Mouse (Mus musculus) stomach, embryonic 14.5 days (tissue): ENCODE results near the gene Megf9. TPM values are rescaled to one million over a fixed set of nuclear protein-coding genes. Genes with fewer than 3 reads are reported as not detected.

ENCODE experiments used
- ATAC-seq: fragments of 200-750 bp; cut with Nextera tagmentation; 2 replicates; pipeline ENCODE4 v1.8.0; 2017; ENCODE audit warnings: low read depth, moderate TSS enrichment; ENCODE audit not compliant: insufficient number of reproducible peaks, insufficient read depth, low FRiP score
- H3K27ac ChIP-seq: fragments of 300-500 bp; sonication (generic); 2 replicates; pipeline ENCODE4 v1.5.1; 2014; ENCODE audit warnings: mild to moderate bottlenecking, low read length, moderate library complexity, mixed read lengths
- H3K27me3 ChIP-seq: fragments of 300-500 bp; sonication (generic); 2 replicates; pipeline ENCODE4 v1.6.1; 2014; ENCODE audit warnings: low read length, control low read depth, mixed read lengths; ENCODE audit not compliant: control insufficient read depth, insufficient read depth
- H3K36me3 ChIP-seq: fragments of 300-500 bp; sonication (generic); 2 replicates; pipeline ENCODE4 v1.6.1; 2014; ENCODE audit warnings: mild to moderate bottlenecking, control low read depth, low read length, moderate library complexity, mixed read lengths; ENCODE audit not compliant: control insufficient read depth, insufficient read depth
- H3K4me1 ChIP-seq: fragments of 300-500 bp; sonication (generic); 2 replicates; pipeline ENCODE4 v1.6.1; 2014; ENCODE audit warnings: low read length, control low read depth, mixed read lengths; ENCODE audit not compliant: control insufficient read depth, insufficient read depth
- H3K4me2 ChIP-seq: fragments of 300-500 bp; sonication (generic); replicated peaks from 2 replicates; pipeline ENCODE4 v1.6.1; 2014; ENCODE audit warnings: low read depth, low read length, control low read depth
- H3K4me3 ChIP-seq: fragments of 300-500 bp; sonication (generic); 2 replicates; pipeline ENCODE4 v1.5.1; 2014; ENCODE audit warnings: low read depth, low read length, control low read depth
- H3K9ac ChIP-seq: fragments of 300-500 bp; sonication (generic); replicated peaks from 2 replicates; pipeline ENCODE4 v1.6.1; 2014; ENCODE audit warnings: low read depth, mild to moderate bottlenecking, control low read depth, low read length, moderate library complexity, mixed read lengths
- H3K9me3 ChIP-seq: fragments of 300-500 bp; sonication (generic); 2 replicates; pipeline ENCODE4 v1.6.1; 2016; ENCODE audit warnings: low read depth, low read length, control low read depth; ENCODE audit not compliant: control insufficient read depth
- WGBS: fragments of 180-500 bp; shearing (Covaris S2); extraction: QIAGEN DNeasy Blood & Tissue Kit; methylation state at CpG from one replicate; pipeline ENCODE4 v1.1.7; 2014; 5-methylcytosine and 5-hydroxymethylcytosine counted together
- polyA plus RNA-seq: library from polyadenylated mRNA; unstranded; fragments of >200 nt; fragmentation: Nextera tagmentation; extraction: Ambion mirVana; gene quantifications from 2 replicates; pipeline ENCODE4 v1.2.1, GENCODE M21; 2014

Gene Megf9
- polyA plus RNA-seq, 1 experiment from 2014 or later = 14.6 TPM

- no peak overlapping the region for H3K9ac ChIP-seq
- H3K9me3 ChIP-seq = no peaks in the 10 kb centered on the region
- no peak overlapping the region for H3K4me3 ChIP-seq
- H3K27me3 ChIP-seq = no peaks in the 10 kb centered on the region
- WGBS = 76% methylated on average over 2 of the region's 2 CpGs
- H3K4me2 ChIP-seq = no peak overlapping the region
- ATAC-seq = no peak
- no peaks in the 10 kb centered on the region for H3K36me3 ChIP-seq
- H3K4me1 ChIP-seq = no peaks in the 10 kb centered on the region
- no peak overlapping the region for H3K27ac ChIP-seq
These were observed 50.7 kb downstream of the Megf9 start for GRCm38 (mm10) chr4:70484134-70484533.

GRCm38 (mm10) chr4:70481931-70482330 is 52.9 kb downstream of the Megf9 start:
- no peak overlapping the region for H3K9ac ChIP-seq
- H3K27ac ChIP-seq = no peak overlapping the region
- no peak overlapping the region for H3K4me2 ChIP-seq
- 68% methylated on average over 4 of the region's 4 CpGs for WGBS
- no peaks in the 10 kb centered on the region for H3K9me3 ChIP-seq
- no peaks in the 10 kb centered on the region for H3K4me1 ChIP-seq
- H3K27me3 ChIP-seq = no peaks in the 10 kb centered on the region
- H3K36me3 ChIP-seq = no peaks in the 10 kb centered on the region
- H3K4me3 ChIP-seq = no peak overlapping the region
- ATAC-seq = no peak

- ATAC-seq = no peak
- no peak overlapping the region for H3K4me3 ChIP-seq
- no peaks in the 10 kb centered on the region for H3K36me3 ChIP-seq
- no peaks in the 10 kb centered on the region for H3K4me1 ChIP-seq
- 78% methylated on average over 2 of the region's 2 CpGs for WGBS
- H3K27ac ChIP-seq = no peak overlapping the region
- no peaks in the 10 kb centered on the region for H3K27me3 ChIP-seq
- no peak overlapping the region for H3K4me2 ChIP-seq
- no peak overlapping the region for H3K9ac ChIP-seq
- H3K9me3 ChIP-seq = no peaks in the 10 kb centered on the region
These were observed 63.4 kb downstream of the Megf9 start for GRCm38 (mm10) chr4:70471398-70471797.

- Histone ChIP-seq H3K27me3 (no peaks in the 10 kb centered on the region), H3K27ac (no peak overlapping the region), H3K4me1 (no peaks in the 10 kb centered on the region), H3K9ac (no peak overlapping the region), H3K36me3 (no peaks in the 10 kb centered on the region), H3K4me3 (no peak overlapping the region), H3K9me3 (no peaks in the 10 kb centered on the region), H3K4me2 (no peak overlapping the region)
- WGBS = 97% methylated on average over 1 of the region's 1 CpGs
- no peak for ATAC-seq
These were observed 68.7 kb downstream of the Megf9 start for GRCm38 (mm10) chr4:70465921-70466689.

GRCm38 (mm10) chr4:70463302-70463701 is 71.5 kb downstream of the Megf9 start:
- 88% methylated on average over 2 of the region's 2 CpGs for WGBS
- H3K4me2 ChIP-seq = no peak overlapping the region
- no peaks in the 10 kb centered on the region for H3K9me3 ChIP-seq
- H3K4me1 ChIP-seq = no peaks in the 10 kb centered on the region
- H3K36me3 ChIP-seq = no peaks in the 10 kb centered on the region
- H3K9ac ChIP-seq = no peak overlapping the region
- H3K27ac ChIP-seq = no peak overlapping the region
- no peak overlapping the region for H3K4me3 ChIP-seq
- ATAC-seq = no peak
- no peaks in the 10 kb centered on the region for H3K27me3 ChIP-seq

GRCm38 (mm10) chr4:70461416-70461815 is 73.4 kb downstream of the Megf9 start:
- H3K27ac ChIP-seq = no peak overlapping the region
- H3K4me3 ChIP-seq = no peak overlapping the region
- H3K27me3 ChIP-seq = no peaks in the 10 kb centered on the region
- no peak for ATAC-seq
- H3K9me3 ChIP-seq = no peaks in the 10 kb centered on the region
- H3K36me3 ChIP-seq = no peaks in the 10 kb centered on the region
- no peak overlapping the region for H3K9ac ChIP-seq
- no peak overlapping the region for H3K4me2 ChIP-seq
- no peaks in the 10 kb centered on the region for H3K4me1 ChIP-seq

DNA sequence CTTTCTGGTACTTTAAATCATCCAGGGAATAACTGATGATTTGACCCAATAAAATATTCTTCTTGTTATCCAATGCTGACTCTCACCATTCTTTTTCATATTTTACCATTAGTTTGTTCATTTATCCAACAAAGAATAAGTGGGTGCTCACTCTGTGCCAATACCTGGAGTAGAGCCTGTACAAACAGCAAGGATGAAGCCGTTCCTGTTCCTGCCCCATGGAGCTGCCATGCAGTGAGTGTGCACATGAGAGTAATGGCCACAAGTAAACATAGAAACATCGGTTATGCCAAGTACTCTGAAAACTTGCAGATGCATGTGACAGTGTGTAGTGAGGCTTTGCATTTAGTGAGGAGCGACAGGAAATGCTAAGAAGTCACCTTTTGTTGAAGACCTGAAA is 82.6 kb downstream of the Megf9 start:
- Histone ChIP-seq H3K27me3 (no peaks in the 10 kb centered on the region), H3K4me3 (no peak overlapping the region), H3K9ac (no peak overlapping the region), H3K9me3 (no peaks in the 10 kb centered on the region), H3K4me1 (no peaks in the 10 kb centered on the region), H3K4me2 (no peak overlapping the region), H3K27ac (no peak overlapping the region), H3K36me3 (no peaks in the 10 kb centered on the region)
- WGBS = 72% methylated on average over 3 of the region's 3 CpGs
- ATAC-seq = no peak

- no peak for ATAC-seq
- no peak overlapping the region for H3K9ac ChIP-seq
- WGBS = 2% methylated on average over 2 of the region's 2 CpGs
These were observed 83.0 kb downstream of the Megf9 start for GRCm38 (mm10) chr4:70451750-70452149.

GRCm38 (mm10) chr4:70449668-70450067 is 85.1 kb downstream of the Megf9 start:
- Histone ChIP-seq H3K9ac (no peak overlapping the region), H3K9me3 (no peaks in the 10 kb centered on the region), H3K4me2 (no peak overlapping the region), H3K27ac (no peak overlapping the region), H3K4me3 (no peak overlapping the region), H3K4me1 (no peaks in the 10 kb centered on the region), H3K36me3 (no peaks in the 10 kb centered on the region), H3K27me3 (no peaks in the 10 kb centered on the region)
- no peak for ATAC-seq
- 89% methylated on average over 1 of the region's 1 CpGs for WGBS

More at GRCm38 (mm10) chr4:70451750-70452149, 83.0 kb downstream of the Megf9 start:
- no peaks in the 10 kb centered on the region for H3K9me3 ChIP-seq
- H3K4me1 ChIP-seq = no peaks in the 10 kb centered on the region
- no peaks in the 10 kb centered on the region for H3K27me3 ChIP-seq
- no peaks in the 10 kb centered on the region for H3K36me3 ChIP-seq
- no peak overlapping the region for H3K27ac ChIP-seq
- no peak overlapping the region for H3K4me3 ChIP-seq
- no peak overlapping the region for H3K4me2 ChIP-seq
